Mouse (Mus musculus): ENCODE measurements around the gene Rxfp4. TPM values are rescaled to one million over a fixed set of nuclear protein-coding genes. Genes with fewer than 3 reads are reported as not detected.

Rxfp4 gene
- polyA plus RNA-seq, 1 experiment: 0.06 TPM

- 41% methylated on average over 4 of the region's 4 CpGs for WGBS
- H3K27ac ChIP-seq (ENCODE audit: insufficient read depth, low read depth, low read length): peak overlapping the region; percentile 24; the same call in 1 of the 2 replicates
- H3K36me3 ChIP-seq (ENCODE audit: control insufficient read depth, insufficient read depth, low read length): peaks cover 2% of the 10 kb centered on the region
- H3K4me3 ChIP-seq (ENCODE audit: insufficient read depth, low read depth, low read length): no peak overlapping the region
- no peak for DNase-seq
- H3K4me1 ChIP-seq (ENCODE audit: control insufficient read depth, insufficient read depth, low read length): peaks cover 49% of the 10 kb centered on the region
- no peaks in the 10 kb centered on the region for H3K27me3 ChIP-seq (replicated peaks; ENCODE audit: control insufficient read depth, insufficient read depth, low read length)
- no peak for TF ChIP-seq POLR2A (IDR thresholded peaks at IDR 0.05; ENCODE audit: low read depth, low read length)
- no peak for TF ChIP-seq CTCF (conservative IDR thresholded peaks at IDR 0.05; ENCODE audit: insufficient read depth, insufficient read length, low read depth, low read length)
Observed at GRCm38 (mm10) chr3:88628766-88629165, 24.2 kb downstream of the Rxfp4 start.

GRCm38 (mm10) chr3:88627535-88627934 lies 25.4 kb downstream of the Rxfp4 start:
- Histone ChIP-seq H3K36me3 (ENCODE audit: control insufficient read depth, insufficient read depth, low read length) (peaks cover 2% of the 10 kb centered on the region), H3K4me1 (ENCODE audit: control insufficient read depth, insufficient read depth, low read length) (peaks cover 50% of the 10 kb centered on the region), H3K27me3 (replicated peaks; ENCODE audit: control insufficient read depth, insufficient read depth, low read length) (no peaks in the 10 kb centered on the region), H3K27ac (ENCODE audit: insufficient read depth, low read depth, low read length) (peak overlapping the region; percentile 71; the same call in 1 of the 2 replicates), H3K4me3 (ENCODE audit: insufficient read depth, low read depth, low read length) (no peak overlapping the region)
- peak; percentile 92 for DNase-seq
- WGBS: 57% methylated on average over 2 of the region's 2 CpGs
- TF ChIP-seq CTCF (conservative IDR thresholded peaks at IDR 0.05; ENCODE audit: insufficient read depth, insufficient read length, low read depth, low read length): no peak
- TF ChIP-seq POLR2A (IDR thresholded peaks at IDR 0.05; ENCODE audit: low read depth, low read length): no peak

DNA sequence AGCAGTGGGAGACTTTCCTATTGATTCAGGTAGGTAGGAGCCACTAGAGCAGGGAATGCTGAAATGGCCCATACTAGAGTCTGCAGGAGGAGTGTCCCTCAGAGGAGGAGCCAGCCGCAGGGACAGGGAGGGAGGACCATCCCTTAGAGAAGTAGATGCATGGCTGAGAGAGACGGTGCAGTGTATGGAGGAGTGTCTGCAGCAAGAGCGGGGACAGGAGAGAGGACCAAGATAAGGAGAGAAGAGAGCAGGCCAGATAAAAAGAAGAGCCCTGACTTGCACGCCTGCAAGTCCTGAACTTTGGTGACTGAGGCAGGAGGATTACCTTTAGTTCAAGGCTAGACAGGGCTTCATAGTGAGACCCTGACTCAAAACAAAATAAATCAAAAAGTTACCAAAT lies 25.8 kb downstream of the Rxfp4 start:
- Histone ChIP-seq H3K4me1 (ENCODE audit: control insufficient read depth, insufficient read depth, low read length) (peaks cover 49% of the 10 kb centered on the region), H3K36me3 (ENCODE audit: control insufficient read depth, insufficient read depth, low read length) (peaks cover 2% of the 10 kb centered on the region; the same call in 1 of the 2 replicates), H3K4me3 (ENCODE audit: insufficient read depth, low read depth, low read length) (no peak overlapping the region), H3K27ac (ENCODE audit: insufficient read depth, low read depth, low read length) (peak overlapping the region; percentile 71), H3K27me3 (replicated peaks; ENCODE audit: control insufficient read depth, insufficient read depth, low read length) (no peaks in the 10 kb centered on the region)
- no peak for TF ChIP-seq CTCF (conservative IDR thresholded peaks at IDR 0.05; ENCODE audit: insufficient read depth, insufficient read length, low read depth, low read length)
- TF ChIP-seq POLR2A (IDR thresholded peaks at IDR 0.05; ENCODE audit: low read depth, low read length): no peak
- DNase-seq: no peak
- WGBS: 46% methylated on average over 4 of the region's 4 CpGs

- H3K4me1 ChIP-seq (ENCODE audit: control insufficient read depth, insufficient read depth, low read length): peaks cover 44% of the 10 kb centered on the region
- no peak overlapping the region for H3K4me3 ChIP-seq (ENCODE audit: insufficient read depth, low read depth, low read length)
- TF ChIP-seq POLR2A (IDR thresholded peaks at IDR 0.05; ENCODE audit: low read depth, low read length) (no peak), CTCF (conservative IDR thresholded peaks at IDR 0.05; ENCODE audit: insufficient read depth, insufficient read length, low read depth, low read length) (no peak)
- peak overlapping the region; percentile 60; the same call in 1 of the 2 replicates for H3K27ac ChIP-seq (ENCODE audit: insufficient read depth, low read depth, low read length)
- H3K27me3 ChIP-seq (replicated peaks; ENCODE audit: control insufficient read depth, insufficient read depth, low read length): no peaks in the 10 kb centered on the region
- 48% methylated on average over 7 of the region's 7 CpGs for WGBS
- no peak for DNase-seq
- peaks cover 2% of the 10 kb centered on the region; the same call in 1 of the 2 replicates for H3K36me3 ChIP-seq (ENCODE audit: control insufficient read depth, insufficient read depth, low read length)
Observed at GRCm38 (mm10) chr3:88626316-88626715, 26.6 kb downstream of the Rxfp4 start.

DNA sequence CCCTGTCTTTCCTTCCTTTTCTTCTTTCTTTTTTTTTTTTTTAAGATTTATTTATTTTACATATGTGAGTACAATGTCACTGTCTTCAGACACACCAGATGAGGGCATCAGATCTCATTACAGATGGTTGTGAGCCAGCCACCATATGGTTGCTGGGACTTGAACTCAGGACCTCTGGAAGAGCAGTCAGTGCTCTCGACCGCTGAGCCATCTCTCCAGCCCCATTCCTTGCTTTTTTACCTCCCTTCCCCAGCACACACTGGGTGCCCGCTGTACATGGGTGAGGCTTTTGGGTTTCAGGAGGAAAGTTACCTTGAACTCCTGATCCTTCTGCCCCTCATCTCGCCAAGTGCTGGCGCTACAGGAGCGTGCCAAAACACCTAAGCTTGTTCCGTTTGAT lies 27.4 kb downstream of the Rxfp4 start:
- Histone ChIP-seq H3K27me3 (replicated peaks; ENCODE audit: control insufficient read depth, insufficient read depth, low read length) (no peaks in the 10 kb centered on the region), H3K4me1 (ENCODE audit: control insufficient read depth, insufficient read depth, low read length) (peaks cover 44% of the 10 kb centered on the region), H3K27ac (ENCODE audit: insufficient read depth, low read depth, low read length) (peak overlapping the region; percentile 60; the same call in 1 of the 2 replicates), H3K36me3 (ENCODE audit: control insufficient read depth, insufficient read depth, low read length) (peaks cover 2% of the 10 kb centered on the region; the same call in 1 of the 2 replicates), H3K4me3 (ENCODE audit: insufficient read depth, low read depth, low read length) (no peak overlapping the region)
- DNase-seq: no peak
- 60% methylated on average over 7 of the region's 7 CpGs for WGBS
- TF ChIP-seq POLR2A (IDR thresholded peaks at IDR 0.05; ENCODE audit: low read depth, low read length) (no peak), CTCF (conservative IDR thresholded peaks at IDR 0.05; ENCODE audit: insufficient read depth, insufficient read length, low read depth, low read length) (no peak)

- 5% methylated on average over 2 of the region's 2 CpGs for WGBS
- no peak for DNase-seq
- Histone ChIP-seq H3K4me3 (ENCODE audit: insufficient read depth, low read depth, low read length) (no peak overlapping the region), H3K4me1 (ENCODE audit: control insufficient read depth, insufficient read depth, low read length) (peaks cover 48% of the 10 kb centered on the region), H3K36me3 (ENCODE audit: control insufficient read depth, insufficient read depth, low read length) (peaks cover 2% of the 10 kb centered on the region; the same call in 1 of the 2 replicates), H3K27me3 (replicated peaks; ENCODE audit: control insufficient read depth, insufficient read depth, low read length) (no peaks in the 10 kb centered on the region), H3K27ac (ENCODE audit: insufficient read depth, low read depth, low read length) (peak overlapping the region; percentile 61)
- TF ChIP-seq CTCF (conservative IDR thresholded peaks at IDR 0.05; ENCODE audit: insufficient read depth, insufficient read length, low read depth, low read length): no peak
Observed at GRCm38 (mm10) chr3:88624951-88625350, 28.0 kb downstream of the Rxfp4 start.

- H3K27ac ChIP-seq (ENCODE audit: insufficient read depth, low read depth, low read length): peak overlapping the region; percentile 61
- WGBS: 9% methylated on average over 4 of the region's 4 CpGs
- H3K4me1 ChIP-seq (ENCODE audit: control insufficient read depth, insufficient read depth, low read length): peaks cover 51% of the 10 kb centered on the region
- H3K4me3 ChIP-seq (ENCODE audit: insufficient read depth, low read depth, low read length): no peak overlapping the region
- TF ChIP-seq POLR2A (IDR thresholded peaks at IDR 0.05; ENCODE audit: low read depth, low read length) (no peak), CTCF (conservative IDR thresholded peaks at IDR 0.05; ENCODE audit: insufficient read depth, insufficient read length, low read depth, low read length) (no peak)
- no peaks in the 10 kb centered on the region for H3K36me3 ChIP-seq (ENCODE audit: control insufficient read depth, insufficient read depth, low read length)
- H3K27me3 ChIP-seq (replicated peaks; ENCODE audit: control insufficient read depth, insufficient read depth, low read length): no peaks in the 10 kb centered on the region
- DNase-seq: no peak
Observed at GRCm38 (mm10) chr3:88624324-88624723, 28.6 kb downstream of the Rxfp4 start.

Measured in kidney, adult 2 months (tissue).